Mouse (Mus musculus) lung, postnatal 14 days (tissue): Measurements from ENCODE around the gene Tbxas1.

ENCODE experiments used
- DNase-seq: peaks from one replicate; pipeline ENCODE4 v3.0.0; 2021

The Tbxas1 gene

DNA sequence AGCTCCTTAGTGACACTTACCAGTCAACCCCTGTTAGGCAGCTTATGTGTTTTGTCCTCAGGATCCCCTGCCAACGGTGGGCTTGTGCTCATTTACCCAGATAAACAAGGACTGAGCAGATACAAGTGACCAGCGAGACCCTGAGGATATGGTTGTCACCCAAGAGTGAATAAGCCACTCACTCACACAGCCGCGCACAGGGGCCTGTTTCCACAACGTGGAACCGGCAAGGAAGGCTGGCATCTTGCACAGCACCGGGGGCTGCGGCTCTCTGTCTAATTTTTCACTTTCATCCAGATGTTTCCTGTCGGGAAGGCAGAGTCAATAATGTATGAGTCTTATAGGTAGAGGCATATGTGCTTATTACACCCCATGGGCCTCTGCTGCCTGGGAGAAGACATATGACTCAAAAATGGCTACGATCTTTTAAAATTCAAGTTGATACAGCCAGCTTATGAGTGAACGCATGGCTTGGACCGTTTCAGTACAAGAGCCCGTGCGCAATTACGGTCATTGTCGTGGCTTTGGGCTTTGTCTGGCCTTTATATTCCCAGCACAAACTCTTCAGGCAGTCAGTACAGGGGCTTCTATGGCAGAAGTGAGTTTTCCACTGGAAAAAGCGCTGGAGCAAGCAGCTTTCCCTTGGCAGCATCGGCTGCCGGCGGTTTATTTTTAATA is 130.2 kb downstream of the Tbxas1 start:
- no peak for DNase-seq

DNA sequence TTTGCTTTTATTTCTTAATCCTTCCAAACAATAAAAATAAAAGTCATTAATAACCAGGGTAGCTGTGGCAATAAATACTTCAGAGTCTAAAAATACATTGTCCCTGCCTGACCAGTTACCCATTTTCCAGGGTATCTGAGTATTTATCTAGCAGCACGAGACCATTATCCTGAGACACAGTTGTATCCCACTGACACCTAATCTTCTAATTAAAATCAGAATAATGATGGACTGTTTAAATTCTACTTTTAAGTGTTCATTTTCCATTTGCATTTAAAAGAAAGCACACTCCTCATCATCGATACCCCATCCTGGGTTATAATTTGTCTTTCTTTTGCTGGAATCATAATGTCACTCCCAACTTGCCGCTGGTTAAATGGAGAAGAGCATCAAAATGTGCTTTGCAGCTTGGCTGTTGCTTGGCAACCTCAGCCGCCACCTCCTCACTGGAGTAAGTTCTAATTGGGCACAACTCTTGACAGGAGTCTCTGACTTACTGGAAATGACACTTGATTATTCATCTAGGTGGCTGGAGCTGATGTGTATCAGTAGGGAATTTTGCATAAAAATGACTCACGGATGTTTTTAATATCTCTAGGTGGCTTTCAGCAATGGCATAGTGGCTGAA is 130.9 kb downstream of the Tbxas1 start:
- no peak for DNase-seq

DNA sequence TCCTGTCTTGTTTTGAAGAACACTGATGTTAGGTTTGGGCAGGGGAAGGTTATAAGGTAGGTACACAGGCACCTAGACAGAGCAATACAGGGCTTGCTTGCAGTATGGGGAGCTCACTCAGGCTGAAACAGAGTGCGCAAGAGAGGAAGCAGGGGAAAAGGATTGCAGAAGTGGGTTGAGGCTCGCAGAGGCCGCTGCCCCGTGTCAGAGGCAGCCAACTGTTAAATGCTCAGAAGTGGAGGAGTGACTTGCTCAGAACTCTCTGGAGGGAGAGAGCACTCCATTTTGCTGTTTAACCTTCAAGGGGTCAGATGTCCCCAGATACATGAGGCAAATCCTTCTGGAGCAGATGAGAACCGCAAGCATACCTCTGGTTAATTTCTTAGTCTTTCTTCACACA is 132.0 kb downstream of the Tbxas1 start:
- DNase-seq = peak; percentile 8

DNA sequence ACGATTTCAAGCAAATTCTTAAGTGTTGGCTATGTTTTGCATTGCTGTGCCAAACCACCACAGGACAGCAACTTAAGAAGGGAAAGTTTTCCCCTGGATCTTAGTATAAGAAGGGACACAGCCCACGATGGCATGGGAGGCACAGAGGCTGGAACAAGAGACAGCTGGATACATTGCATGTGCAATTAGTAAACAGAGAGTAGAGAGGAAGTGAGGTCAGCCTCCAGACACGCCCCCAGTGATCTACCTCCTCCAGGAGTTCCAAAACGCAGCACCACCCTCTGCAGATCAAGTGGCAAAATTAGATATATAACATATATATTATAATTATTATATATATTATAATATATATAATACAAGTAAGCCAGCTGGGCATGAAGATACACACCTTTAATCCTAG is 132.9 kb downstream of the Tbxas1 start:
- DNase-seq = no peak

DNA sequence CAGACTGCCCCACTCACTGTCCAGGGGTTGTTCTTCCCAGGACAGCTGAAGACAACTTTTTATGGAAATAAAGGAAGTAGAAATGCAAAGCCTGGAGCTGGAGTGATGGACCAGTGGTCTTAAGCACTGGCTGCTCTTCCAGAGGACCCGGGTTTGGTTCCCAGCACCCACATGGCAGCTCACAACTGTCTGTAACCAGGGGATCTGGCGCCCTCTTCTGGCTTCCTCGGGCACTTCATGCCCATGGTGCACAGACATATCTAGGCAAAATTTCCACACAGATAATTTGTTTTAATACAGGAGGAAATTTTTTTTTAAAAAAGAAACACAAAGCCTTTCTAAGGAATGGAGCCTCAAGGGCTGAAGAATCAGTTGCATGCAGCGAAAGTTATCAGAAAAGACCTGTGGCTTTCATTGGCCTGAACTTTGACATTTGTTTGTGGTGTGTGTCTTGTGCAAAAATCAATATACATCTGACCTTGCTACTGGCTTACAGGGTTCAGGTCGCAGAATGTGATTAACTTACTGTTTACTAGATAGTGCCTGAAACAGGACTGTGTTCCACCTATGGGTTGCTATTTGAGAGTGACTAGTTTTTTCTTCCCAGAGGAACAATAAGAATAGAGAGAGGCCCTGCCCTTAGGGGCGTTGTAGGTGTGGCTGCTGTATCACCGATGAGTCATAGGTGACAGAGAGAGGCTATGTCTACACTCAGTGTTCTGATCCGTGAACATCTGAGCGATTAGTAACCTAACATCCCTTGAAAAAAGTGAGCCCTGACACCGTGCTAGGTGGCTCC is 138.0 kb downstream of the Tbxas1 start:
- no peak for DNase-seq

DNA sequence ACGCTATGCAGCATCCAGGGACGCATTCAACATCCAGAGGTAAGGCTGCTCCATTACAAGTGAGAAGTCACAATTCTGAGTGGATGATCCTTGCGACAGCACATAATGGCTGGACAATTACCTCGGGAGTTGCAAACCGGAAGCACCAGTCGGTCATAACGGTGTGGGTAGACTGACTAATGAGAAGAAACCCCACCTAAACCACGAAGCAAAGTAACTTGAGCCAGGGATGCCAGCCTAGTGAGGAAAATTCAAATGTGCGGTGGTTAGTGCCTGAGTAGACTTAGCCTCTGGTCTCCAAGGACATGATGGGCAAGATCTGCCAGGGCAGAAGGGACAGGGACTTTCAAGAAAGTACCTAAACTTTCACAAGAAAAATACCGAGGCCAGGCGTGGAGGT is 142.7 kb downstream of the Tbxas1 start:
- no peak for DNase-seq

DNA sequence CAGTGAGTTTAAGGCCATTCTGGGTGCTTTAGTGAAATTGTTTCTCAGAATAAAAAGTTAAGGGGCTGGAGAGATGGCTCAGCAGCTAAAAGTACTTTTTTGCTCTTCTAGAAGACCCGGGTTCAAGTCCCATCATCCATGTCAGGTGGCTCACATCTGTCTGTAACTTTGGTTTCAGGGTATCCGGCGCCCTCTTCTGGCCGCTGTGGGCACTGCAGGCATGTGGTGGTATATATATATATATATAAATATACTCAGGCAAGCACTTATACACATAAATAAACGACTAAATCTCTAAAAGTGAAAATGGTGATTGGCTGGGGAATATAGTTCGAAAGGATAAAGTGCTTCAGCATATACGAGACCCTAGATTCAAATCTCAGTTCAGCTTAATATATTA is 143.6 kb downstream of the Tbxas1 start:
- no peak for DNase-seq

DNA sequence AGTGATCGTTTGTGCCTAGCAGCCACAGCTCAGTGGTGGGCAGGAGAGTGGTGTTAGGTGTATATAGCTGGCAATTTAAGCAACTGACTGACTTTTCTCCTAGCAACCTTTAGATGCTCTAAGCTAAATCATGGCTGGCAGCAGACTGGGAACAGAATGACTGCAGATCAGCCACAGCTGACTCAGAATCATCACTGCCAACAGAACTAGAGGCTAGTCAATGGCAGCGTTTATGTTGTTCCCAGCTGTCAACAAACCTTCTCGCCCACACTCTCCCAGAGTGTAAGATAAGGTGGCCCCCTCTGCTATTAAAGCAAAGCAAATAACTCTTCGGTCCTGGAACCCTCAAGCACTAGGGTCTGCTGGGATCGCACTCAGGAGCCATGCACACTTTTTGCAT is 144.0 kb downstream of the Tbxas1 start:
- DNase-seq = no peak

DNA sequence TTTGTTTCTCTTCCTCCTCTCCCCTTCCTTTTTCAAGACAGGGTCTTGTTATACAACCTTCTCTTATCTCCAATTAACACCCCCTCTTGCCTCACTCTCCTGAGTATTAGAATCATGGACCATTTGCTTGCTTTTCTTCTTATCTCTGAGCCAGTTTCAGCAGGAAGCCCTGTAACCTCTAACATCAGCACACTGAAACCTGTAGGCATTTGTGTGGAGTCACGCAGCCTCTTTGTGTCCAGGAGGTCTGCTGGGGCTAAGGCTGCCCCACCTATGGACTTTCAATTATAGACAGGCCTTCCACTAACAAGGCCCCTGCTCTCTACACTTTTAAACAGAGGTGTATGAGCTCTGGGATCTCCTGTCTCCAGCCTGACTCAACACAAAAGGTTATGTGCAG is 146.7 kb downstream of the Tbxas1 start:
- no peak for DNase-seq

DNA sequence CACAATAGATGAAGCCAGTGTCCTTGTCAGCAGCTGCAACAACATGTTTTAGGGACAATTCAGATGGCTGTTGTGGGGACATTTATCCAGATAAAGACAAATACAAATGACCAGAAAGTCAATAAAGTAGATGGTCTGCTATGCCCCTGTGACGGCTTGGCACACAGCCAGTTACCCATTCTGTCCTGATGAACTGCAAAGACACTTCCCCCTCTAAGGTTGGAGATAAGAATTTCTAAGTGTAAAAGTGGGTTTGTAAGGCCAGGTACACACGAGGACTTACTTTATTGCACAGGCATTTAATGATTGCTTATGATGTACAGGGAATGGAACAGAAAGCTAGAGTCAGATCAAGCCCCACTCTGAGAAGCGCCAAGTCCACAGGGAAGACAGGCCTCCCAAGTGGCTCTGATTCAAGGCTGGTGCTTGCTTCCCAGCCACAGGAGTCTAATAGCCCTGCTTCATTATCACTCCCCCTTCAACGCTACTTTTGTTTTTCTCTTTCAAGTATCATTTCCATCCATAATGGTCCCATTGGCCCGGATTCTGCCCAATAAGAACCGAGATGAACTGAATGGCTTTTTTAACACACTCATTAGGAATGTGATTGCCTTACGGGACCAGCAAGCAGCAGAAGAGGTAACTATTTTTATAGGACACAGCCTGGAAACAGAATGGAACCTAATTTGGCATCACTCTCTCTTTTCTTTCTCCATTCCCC is 147.4 kb downstream of the Tbxas1 start:
- DNase-seq = no peak

DNA sequence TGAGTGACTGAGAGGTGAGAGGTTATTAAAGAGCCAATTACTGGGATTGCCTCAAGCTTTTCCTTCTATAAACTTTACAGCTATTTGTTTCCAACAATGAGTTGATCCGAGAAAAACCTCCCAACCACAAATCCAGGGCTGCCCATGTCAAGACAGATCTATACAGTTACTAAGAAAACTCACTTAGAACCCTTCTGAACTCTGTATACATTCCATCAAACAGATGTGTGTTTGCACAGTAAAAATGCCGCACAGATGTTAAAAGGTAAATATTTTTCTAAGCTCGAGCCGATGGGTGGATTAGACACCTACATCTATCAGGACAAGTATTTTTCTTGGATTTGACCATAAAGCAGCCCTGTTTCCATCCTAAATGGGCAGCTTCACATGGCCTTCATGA is 149.4 kb downstream of the Tbxas1 start:
- DNase-seq = no peak

DNA sequence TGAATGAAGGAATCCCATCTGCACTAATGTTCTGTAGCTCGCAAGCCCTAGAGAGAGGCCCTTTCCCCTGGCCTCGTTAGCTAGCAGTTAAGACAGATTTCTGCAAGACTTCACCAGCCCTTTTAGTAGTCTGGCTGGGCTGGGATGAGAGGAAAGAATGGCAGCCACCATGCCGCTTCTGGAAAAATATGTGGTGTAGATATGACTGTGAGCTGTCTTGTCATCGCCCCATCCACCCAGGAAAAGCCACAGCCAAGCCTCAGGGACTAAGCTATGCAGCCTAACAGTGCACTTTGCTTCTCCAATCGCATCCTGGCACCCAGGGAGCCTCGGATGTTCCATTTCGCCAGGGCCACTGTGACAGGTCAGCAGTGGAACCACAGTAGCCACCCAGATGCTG is 149.8 kb downstream of the Tbxas1 start:
- DNase-seq = no peak

DNA sequence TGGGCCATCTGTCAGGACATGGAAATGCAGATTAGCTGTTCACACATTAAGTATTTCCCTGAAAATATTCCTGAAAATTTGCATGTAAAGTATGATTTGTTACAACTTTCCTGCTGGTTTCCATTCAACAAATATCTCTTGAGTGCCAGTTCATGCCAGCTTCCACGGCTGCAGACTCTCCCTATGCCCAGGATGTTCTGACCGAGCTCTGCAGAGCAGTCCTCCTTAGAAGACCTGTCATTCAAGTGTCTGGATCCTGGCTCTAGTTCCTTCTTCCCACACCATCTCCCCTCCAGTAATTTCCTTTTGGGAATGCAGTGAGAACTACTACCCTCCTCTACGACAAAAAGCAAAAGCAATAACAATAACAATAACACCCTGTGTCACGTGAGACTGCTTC is 155.5 kb downstream of the Tbxas1 start:
- DNase-seq = no peak

DNA sequence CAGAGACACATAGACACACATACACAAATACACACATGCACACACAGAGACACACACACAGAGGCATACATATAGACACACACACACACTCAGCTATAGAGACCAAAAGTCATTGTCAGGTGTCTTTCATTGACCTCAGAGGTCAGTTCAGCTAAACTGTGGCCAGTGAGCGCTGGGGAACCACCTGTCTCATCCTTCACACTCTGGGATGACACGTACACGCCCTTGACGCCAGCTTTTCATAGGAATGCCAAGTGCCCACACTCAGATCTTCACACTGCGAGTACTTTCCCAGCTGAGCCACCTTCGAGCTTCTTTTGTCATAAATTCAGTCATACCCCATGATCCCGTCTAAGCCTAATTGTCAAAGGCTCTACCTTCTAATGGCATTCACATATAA is 158.5 kb downstream of the Tbxas1 start:
- no peak for DNase-seq

DNA sequence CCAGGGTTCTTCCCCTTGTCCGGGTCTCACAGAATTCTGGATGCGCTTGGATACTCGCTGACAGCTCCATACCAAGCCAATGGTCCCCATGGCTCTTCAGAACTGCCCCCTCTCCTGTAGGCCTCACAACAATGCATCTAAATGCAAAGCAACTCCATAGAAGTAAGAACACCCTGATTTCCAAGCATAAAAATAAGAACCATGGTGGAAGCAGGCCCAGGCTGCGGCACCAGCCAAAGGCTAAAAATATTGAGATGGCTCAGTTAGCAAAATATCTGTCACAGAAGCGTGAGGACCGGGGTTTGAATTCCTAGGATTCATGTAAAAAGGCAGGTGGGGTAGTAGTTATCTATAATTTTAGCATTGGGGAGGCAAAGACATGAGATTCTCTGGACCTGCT is 159.8 kb downstream of the Tbxas1 start:
- DNase-seq = no peak

DNA sequence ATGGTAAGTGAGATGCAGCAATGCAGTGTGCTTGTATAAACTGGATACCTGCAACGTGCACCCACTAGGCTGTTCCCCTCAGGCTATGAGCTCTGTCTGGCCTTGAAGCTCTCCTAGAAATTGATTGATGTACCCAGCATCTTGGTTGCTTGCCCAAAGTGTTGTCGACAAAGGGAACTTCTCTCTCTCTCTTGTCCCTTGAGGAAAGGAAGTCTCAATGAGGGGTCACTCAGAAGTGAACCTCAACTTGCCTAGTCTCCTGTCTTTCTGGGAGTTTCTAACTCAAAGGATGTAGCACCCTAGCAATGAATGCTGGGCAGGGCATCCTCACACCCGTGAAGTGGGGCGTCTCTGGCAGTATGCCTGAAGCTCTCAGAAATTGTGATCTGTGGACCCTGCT is 161.0 kb downstream of the Tbxas1 start:
- DNase-seq = no peak

DNA sequence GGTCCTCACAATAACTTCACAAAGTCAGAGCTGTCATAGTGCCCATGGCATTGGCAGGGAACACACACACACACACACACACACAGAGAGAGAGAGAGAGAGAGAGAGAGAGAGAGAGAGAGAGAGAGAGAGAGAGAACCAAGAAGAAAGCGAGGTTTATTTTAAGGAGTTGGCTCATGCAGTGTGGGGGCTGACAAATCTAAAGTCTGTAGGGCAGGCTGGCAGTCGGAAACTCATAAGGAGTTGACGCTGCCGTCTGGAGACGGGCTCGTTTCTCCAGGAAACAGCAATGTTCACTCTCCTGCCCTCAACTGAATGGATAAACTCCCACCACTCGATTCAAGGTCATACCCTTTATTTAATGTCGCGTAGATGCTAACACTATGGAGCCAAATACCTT is 165.2 kb downstream of the Tbxas1 start:
- no peak for DNase-seq

DNA sequence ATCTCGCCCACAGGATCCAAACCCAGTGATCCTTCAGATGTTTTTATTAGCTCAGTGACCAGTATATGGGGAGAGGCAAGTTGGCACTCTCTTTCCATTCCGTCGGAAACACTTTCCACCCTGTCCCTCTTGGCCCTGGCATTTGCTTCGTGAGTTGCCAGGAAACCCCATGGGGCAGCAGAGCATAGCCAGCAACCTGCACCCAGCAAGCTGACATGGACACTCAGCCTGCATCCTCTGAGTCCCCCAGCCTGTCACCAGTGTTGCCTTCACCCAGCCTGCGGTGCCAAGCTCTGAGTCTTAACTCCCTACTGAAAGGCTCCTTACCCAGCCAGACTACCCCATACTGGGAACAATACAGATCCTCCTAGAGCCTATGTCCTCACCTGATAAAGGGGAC is 173.9 kb downstream of the Tbxas1 start:
- no peak for DNase-seq

DNA sequence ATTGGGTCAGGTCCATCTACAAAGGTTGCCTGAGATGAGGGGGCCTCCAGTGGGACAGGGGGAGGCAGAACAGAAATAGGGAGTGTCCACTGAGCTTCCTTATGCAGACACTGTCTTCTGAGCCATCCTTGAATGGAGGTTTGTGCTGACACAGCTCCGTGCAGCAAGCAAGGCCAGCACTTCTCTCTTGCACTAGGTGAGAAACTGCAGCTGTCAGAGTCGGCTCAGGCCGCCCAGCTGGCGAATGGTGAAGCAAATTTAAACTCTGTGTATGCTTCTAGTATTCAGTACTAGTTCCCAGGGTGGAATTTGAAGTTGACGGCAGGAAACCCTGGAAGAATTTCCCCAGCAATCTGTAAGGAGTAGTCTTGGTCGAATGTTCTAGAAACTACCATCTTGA is 175.6 kb downstream of the Tbxas1 start:
- peak; percentile 4 for DNase-seq

DNA sequence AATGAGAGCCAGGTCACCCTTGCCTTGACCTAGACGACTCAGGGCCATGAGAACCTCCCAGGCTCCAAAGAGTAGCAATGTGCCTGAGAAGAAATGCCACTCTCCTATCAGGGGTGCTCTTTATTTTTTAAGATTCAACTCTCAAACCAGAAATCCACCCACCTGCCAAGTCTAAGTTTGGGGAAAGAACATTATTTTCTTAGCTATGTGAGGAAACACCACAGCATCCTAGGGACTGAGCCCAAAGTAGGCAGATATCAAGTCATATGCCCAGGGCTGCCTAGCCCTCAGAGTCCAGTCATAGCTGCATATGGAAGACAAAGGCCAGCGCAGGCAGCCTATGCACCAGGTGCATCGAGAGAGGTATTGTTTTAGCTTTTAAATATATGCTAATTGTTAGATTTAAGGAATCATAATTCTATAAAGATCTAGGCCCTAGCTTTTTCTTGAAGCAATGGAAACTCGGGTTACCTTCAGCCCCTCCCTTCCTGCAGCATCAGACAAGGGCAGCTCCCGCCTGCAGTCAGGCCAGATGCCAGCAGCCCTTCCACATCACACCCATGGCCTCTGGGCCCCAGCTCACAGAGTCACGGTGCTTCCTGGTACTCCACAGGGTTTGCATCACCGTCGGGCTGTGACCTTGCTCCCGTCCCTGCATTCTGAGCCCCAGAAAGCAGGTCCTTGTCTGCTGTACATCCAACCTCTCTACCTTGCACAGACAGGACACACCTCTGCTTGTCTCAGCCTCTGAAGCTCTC is 176.8 kb downstream of the Tbxas1 start:
- no peak for DNase-seq

DNA sequence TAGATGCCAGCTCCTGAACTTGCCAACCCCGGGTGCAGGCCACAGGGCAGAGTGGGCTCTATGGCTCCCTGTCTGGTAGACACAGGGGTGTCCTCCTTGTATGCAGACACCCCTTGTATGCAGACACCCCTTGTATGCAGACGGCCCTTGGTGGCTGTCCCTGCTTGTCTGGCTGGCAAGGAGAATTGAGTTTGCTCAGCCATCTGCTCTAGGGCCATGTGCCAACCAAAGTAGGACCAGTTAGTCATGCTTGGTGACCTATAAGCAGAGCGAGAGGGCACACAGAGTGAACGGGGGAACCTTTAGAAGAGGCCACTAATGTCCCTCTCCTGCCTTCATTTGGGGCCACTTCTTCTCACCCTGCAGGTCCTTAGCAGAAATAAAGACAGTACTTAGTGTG is 177.4 kb downstream of the Tbxas1 start:
- DNase-seq = no peak

DNA sequence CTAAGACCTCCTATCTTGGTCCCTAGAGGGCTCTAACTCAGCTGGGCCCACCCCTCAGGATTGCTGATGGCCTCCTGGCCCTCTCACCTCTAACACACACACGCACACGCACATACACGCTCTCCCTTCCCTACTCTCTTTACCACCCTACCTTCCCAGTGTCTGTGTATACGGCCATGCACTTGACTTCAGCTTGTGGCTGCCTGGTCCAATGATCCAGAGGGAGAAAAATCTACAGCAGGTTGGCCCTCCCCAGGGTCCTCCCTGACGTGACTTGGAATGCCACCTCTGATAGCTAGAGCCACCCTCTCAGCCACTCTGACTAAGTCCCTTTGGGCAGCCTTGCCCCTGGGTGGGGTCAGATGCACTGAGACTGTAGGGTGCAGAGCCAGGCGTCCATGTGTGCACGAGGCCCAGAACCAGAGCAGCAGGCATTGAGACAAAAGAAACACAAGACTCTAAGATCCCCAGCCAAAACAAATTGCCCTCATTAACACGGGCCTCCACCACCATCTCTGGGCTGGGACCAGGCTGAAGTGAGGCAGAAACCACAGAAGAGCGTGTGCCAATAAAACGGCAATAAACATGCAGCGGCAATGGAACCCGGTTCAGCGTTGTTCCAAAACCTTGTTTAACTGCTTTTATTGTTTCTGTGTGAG is 179.1 kb downstream of the Tbxas1 start:
- no peak for DNase-seq
